Mouse (Mus musculus): ENCODE measurements at regions not wholly inside any gene's neighbourhood (a gene's known extent, or its start where the extent isn't known, plus 50 kb on each side); places are given as distances from the start of the nearest gene placed in this dataset.

- no peak overlapping the region for H3K27ac ChIP-seq (ENCODE audit: insufficient read depth, low read length)
These were observed 417.4 kb upstream of the Dcn start for GRCm38 (mm10) chr10:97061961-97062360.

GRCm38 (mm10) chr10:97064546-97064945 is 414.9 kb upstream of the Dcn start:
- peak in 1 of 2 experiments; percentile 84 for DNase-seq
- no peak for TF ChIP-seq CTCF (IDR thresholded peaks at IDR 0.05; ENCODE audit: borderline replicate concordance, insufficient read depth, low read depth, low read length)
- no peaks in the 10 kb centered on the region for H3K4me1 ChIP-seq (ENCODE audit: control insufficient read depth, insufficient read depth, low read length)
- no peak overlapping the region for H3K27ac ChIP-seq (ENCODE audit: insufficient read depth, low read length)
- no peaks in the 10 kb centered on the region for H3K27me3 ChIP-seq (ENCODE audit: control insufficient read depth, insufficient read depth, low read length)
- no peak overlapping the region for H3K4me3 ChIP-seq (replicated peaks; ENCODE audit: insufficient read depth, low read depth, low read length)

More at GRCm38 (mm10) chr10:97061961-97062360, 417.4 kb upstream of the Dcn start:
- Histone ChIP-seq H3K4me3 (replicated peaks; ENCODE audit: insufficient read depth, low read depth, low read length) (no peak overlapping the region), H3K4me1 (ENCODE audit: control insufficient read depth, insufficient read depth, low read length) (no peaks in the 10 kb centered on the region), H3K27me3 (ENCODE audit: control insufficient read depth, insufficient read depth, low read length) (no peaks in the 10 kb centered on the region)
- TF ChIP-seq CTCF (IDR thresholded peaks at IDR 0.05; ENCODE audit: borderline replicate concordance, insufficient read depth, low read depth, low read length) = no peak
- TF ChIP-seq POLR2A (IDR thresholded peaks at IDR 0.05; ENCODE audit: borderline replicate concordance, insufficient read depth, low read length) = no peak
- 66% methylated on average over 3 of the region's 3 CpGs for WGBS
- DNase-seq = no peak

- Histone ChIP-seq H3K27me3 (ENCODE audit: control insufficient read depth, insufficient read depth, low read length) (no peaks in the 10 kb centered on the region), H3K27ac (ENCODE audit: insufficient read depth, low read length) (no peak overlapping the region), H3K4me1 (ENCODE audit: control insufficient read depth, insufficient read depth, low read length) (no peaks in the 10 kb centered on the region; the same call in 1 of the 2 replicates), H3K4me3 (replicated peaks; ENCODE audit: insufficient read depth, low read depth, low read length) (no peak overlapping the region)
- TF ChIP-seq CTCF (IDR thresholded peaks at IDR 0.05; ENCODE audit: borderline replicate concordance, insufficient read depth, low read depth, low read length) (no peak), POLR2A (IDR thresholded peaks at IDR 0.05; ENCODE audit: borderline replicate concordance, insufficient read depth, low read length) (no peak)
- no peak for DNase-seq
- WGBS = 74% methylated on average over 5 of the region's 5 CpGs
These were observed 401.4 kb upstream of the Dcn start for GRCm38 (mm10) chr10:97078022-97078473.

GRCm38 (mm10) chr10:97079575-97079974 is 399.8 kb upstream of the Dcn start:
- TF ChIP-seq POLR2A (IDR thresholded peaks at IDR 0.05; ENCODE audit: borderline replicate concordance, insufficient read depth, low read length) (no peak), CTCF (IDR thresholded peaks at IDR 0.05; ENCODE audit: borderline replicate concordance, insufficient read depth, low read depth, low read length) (no peak)
- no peak overlapping the region for H3K27ac ChIP-seq (ENCODE audit: insufficient read depth, low read length)
- no peak overlapping the region for H3K4me3 ChIP-seq (replicated peaks; ENCODE audit: insufficient read depth, low read depth, low read length)
- no peaks in the 10 kb centered on the region; the same call in 1 of the 2 replicates for H3K4me1 ChIP-seq (ENCODE audit: control insufficient read depth, insufficient read depth, low read length)
- H3K27me3 ChIP-seq (ENCODE audit: control insufficient read depth, insufficient read depth, low read length) = no peaks in the 10 kb centered on the region
- 95% methylated on average over 6 of the region's 6 CpGs for WGBS
- DNase-seq = no peak

GRCm38 (mm10) chr10:97087286-97087685 is 392.1 kb upstream of the Dcn start:
- Histone ChIP-seq H3K27ac (ENCODE audit: insufficient read depth, low read length) (peak overlapping the region; percentile 19; the same call in 1 of the 2 replicates), H3K4me1 (ENCODE audit: control insufficient read depth, insufficient read depth, low read length) (no peaks in the 10 kb centered on the region; the same call in 1 of the 2 replicates), H3K27me3 (ENCODE audit: control insufficient read depth, insufficient read depth, low read length) (no peaks in the 10 kb centered on the region), H3K4me3 (replicated peaks; ENCODE audit: insufficient read depth, low read depth, low read length) (no peak overlapping the region)
- whole genome bisulfite sequencing = 10% methylated on average over 5 of the region's 5 CpGs
- TF ChIP-seq POLR2A (IDR thresholded peaks at IDR 0.05; ENCODE audit: borderline replicate concordance, insufficient read depth, low read length) (no peak), CTCF (IDR thresholded peaks at IDR 0.05; ENCODE audit: borderline replicate concordance, insufficient read depth, low read depth, low read length) (no peak)
- DNase-seq = peak; percentile 70 to 89

- no peak for TF ChIP-seq POLR2A (IDR thresholded peaks at IDR 0.05; ENCODE audit: borderline replicate concordance, insufficient read depth, low read length)
- no peak for TF ChIP-seq CTCF (IDR thresholded peaks at IDR 0.05; ENCODE audit: borderline replicate concordance, insufficient read depth, low read depth, low read length)
- Histone ChIP-seq H3K27me3 (ENCODE audit: control insufficient read depth, insufficient read depth, low read length) (no peaks in the 10 kb centered on the region), H3K4me1 (ENCODE audit: control insufficient read depth, insufficient read depth, low read length) (no peaks in the 10 kb centered on the region; the same call in 1 of the 2 replicates), H3K27ac (ENCODE audit: insufficient read depth, low read length) (no peak overlapping the region), H3K4me3 (replicated peaks; ENCODE audit: insufficient read depth, low read depth, low read length) (no peak overlapping the region)
- WGBS = 72% methylated on average over 7 of the region's 7 CpGs
- DNase-seq = no peak
These were observed 389.2 kb upstream of the Dcn start for GRCm38 (mm10) chr10:97090254-97090653.

GRCm38 (mm10) chr10:97093886-97094285 is 385.5 kb upstream of the Dcn start:
- no peak for DNase-seq
- 56% methylated on average over 3 of the region's 3 CpGs for WGBS
- H3K4me1 ChIP-seq (ENCODE audit: control insufficient read depth, insufficient read depth, low read length) = no peaks in the 10 kb centered on the region
- no peaks in the 10 kb centered on the region for H3K27me3 ChIP-seq (ENCODE audit: control insufficient read depth, insufficient read depth, low read length)
- TF ChIP-seq CTCF (IDR thresholded peaks at IDR 0.05; ENCODE audit: borderline replicate concordance, insufficient read depth, low read depth, low read length) (no peak), POLR2A (IDR thresholded peaks at IDR 0.05; ENCODE audit: borderline replicate concordance, insufficient read depth, low read length) (no peak)
- H3K4me3 ChIP-seq (replicated peaks; ENCODE audit: insufficient read depth, low read depth, low read length) = no peak overlapping the region
- H3K27ac ChIP-seq (ENCODE audit: insufficient read depth, low read length) = no peak overlapping the region

GRCm38 (mm10) chr10:97114501-97114900 is 364.9 kb upstream of the Dcn start:
- Histone ChIP-seq H3K4me3 (replicated peaks; ENCODE audit: insufficient read depth, low read depth, low read length) (no peak overlapping the region), H3K4me1 (ENCODE audit: control insufficient read depth, insufficient read depth, low read length) (no peaks in the 10 kb centered on the region), H3K27me3 (ENCODE audit: control insufficient read depth, insufficient read depth, low read length) (no peaks in the 10 kb centered on the region), H3K27ac (ENCODE audit: insufficient read depth, low read length) (no peak overlapping the region)
- TF ChIP-seq CTCF (IDR thresholded peaks at IDR 0.05; ENCODE audit: borderline replicate concordance, insufficient read depth, low read depth, low read length) = no peak
- TF ChIP-seq POLR2A (IDR thresholded peaks at IDR 0.05; ENCODE audit: borderline replicate concordance, insufficient read depth, low read length) = no peak
- WGBS = 72% methylated on average over 3 of the region's 3 CpGs
- DNase-seq = no peak
